Mouse (Mus musculus) thymus, adult 2 months (tissue): Measurements from ENCODE around the gene Slc16a10.

ENCODE experiments used
- CTCF ChIP-seq: fragments of 200-500 bp; IDR thresholded peaks from 2 replicates; pipeline ENCODE4 v1.5.1; 2012; ENCODE audit warnings: mild to moderate bottlenecking, control low read depth, low read length, moderate library complexity, borderline replicate concordance; ENCODE audit not compliant: control insufficient read depth, poor library complexity, insufficient read depth; ENCODE audit errors: extremely low read depth
- POLR2A ChIP-seq: fragments of 200-500 bp; IDR thresholded peaks from 2 replicates; pipeline ENCODE4 v1.6.1; 2012; ENCODE audit warnings: mild to moderate bottlenecking, low read length, control low read depth, moderate library complexity; ENCODE audit not compliant: control insufficient read depth, poor library complexity, insufficient read depth; ENCODE audit errors: extremely low read depth

DNA sequence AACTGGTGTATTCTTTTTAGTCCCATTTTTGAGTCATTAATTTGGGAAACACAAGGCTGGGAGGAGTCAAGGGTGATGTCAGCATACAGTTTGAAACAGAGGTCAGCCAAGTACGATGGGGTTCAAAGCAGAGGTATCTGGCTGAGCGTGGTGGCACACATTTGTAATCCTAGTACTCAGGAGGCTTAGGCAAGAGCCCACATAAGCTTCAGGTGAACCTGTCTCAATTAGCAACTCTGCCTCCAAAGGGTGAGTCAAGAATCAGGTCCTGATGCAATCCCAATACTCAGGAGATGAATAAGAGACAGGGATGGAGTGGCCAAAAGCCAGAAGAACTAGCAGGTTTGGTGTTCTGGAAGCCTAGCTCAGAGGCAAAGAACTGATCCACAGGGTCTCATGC is 109.2 kb downstream of the Slc16a10 start:
- no peak for TF ChIP-seq POLR2A
- no peak for TF ChIP-seq CTCF
